In genomic region chr1:74250096-74250495, GRCm38 (mm10) we compare ENCODE assay signal across 17 mouse cellular contexts. TPM values are rescaled to one million over a fixed set of nuclear protein-coding genes. Genes with fewer than 3 reads are reported as not detected.
A peak's percentile ranks its signal among the peaks of the same experiment; 100 is the strongest.
DNase-seq lines count a peak whose midpoint lies in the region; ATAC-seq and TF ChIP-seq lines count a peak whose summit lies in the region.
"Had no signal": no experiment of that assay in that cellular context is flagged by ENCODE, and none has a peak within 500 bp of the region (broad histone marks: within the 10 kb centered on the region; RNA-seq: fewer than 3 reads in every experiment).

No protein-coding gene starts in this region.

- H3K4me1 ChIP-seq in kidney, embryonic 14.5 days (ENCODE audit: control insufficient read depth, insufficient read depth, low read length) = peaks cover 3% of the 10 kb centered on the region; the same call in 1 of the 2 replicates
- H3K4me1 ChIP-seq in CH12.LX (ENCODE audit: control insufficient read depth in 1 of 2, insufficient read depth in 2 of 2) = peaks cover 14 to 54% of the 10 kb centered on the region in 2 experiments
- peaks cover 19% of the 10 kb centered on the region for H3K4me1 ChIP-seq in lung, adult 2 months (ENCODE audit: control insufficient read depth, insufficient read depth, low read length)
- H3K4me1 ChIP-seq: limb, embryonic 15.5 days had no signal

- in situ Hi-C loops in CH12.LX (cut with MboI; ENCODE audit: low pct_ligation_motif_present, low pct_unique_long_range_greater_than_20kb, low sequenced_read_pairs) = no loop called here

- no peak for TF ChIP-seq CTCF in CH12.LX (conservative IDR thresholded peaks at IDR 0.05 in 1 of 2, IDR thresholded peaks at IDR 0.05 in 1 of 2; ENCODE audit: low read depth in 2 of 2, low read length in 2 of 2)
- no peak for TF ChIP-seq CTCF in lung, adult 2 months (IDR thresholded peaks at IDR 0.05; ENCODE audit: insufficient read depth, low read length)

- H3K9me3 ChIP-seq in kidney, embryonic 14.5 days (ENCODE audit: control insufficient read depth, low read length) = no peaks in the 10 kb centered on the region
- no peaks in the 10 kb centered on the region for H3K9me3 ChIP-seq in CH12.LX (replicated peaks; ENCODE audit: low read length)
- H3K9me3 ChIP-seq: embryonic facial prominence, embryonic 15.5 days; limb, embryonic 15.5 days had no signal

- H3K27me3 ChIP-seq in kidney, embryonic 14.5 days (ENCODE audit: control insufficient read depth, insufficient read depth, low read length) = no peaks in the 10 kb centered on the region
- no peaks in the 10 kb centered on the region for H3K27me3 ChIP-seq in CH12.LX (replicated peaks)
- H3K27me3 ChIP-seq: embryonic facial prominence, embryonic 15.5 days; limb, embryonic 15.5 days had no signal

- H3K27ac ChIP-seq in kidney, embryonic 14.5 days (ENCODE audit: low read depth, low read length) = peak overlapping the region; percentile 74; the same call in 1 of the 2 replicates
- H3K27ac ChIP-seq in CH12.LX (ENCODE audit: insufficient read depth, low read depth) = peak overlapping the region; percentile 46
- H3K27ac ChIP-seq: hindbrain, postnatal 0 days had no signal

- no peak overlapping the region for H3K4me2 ChIP-seq in kidney, embryonic 14.5 days (replicated peaks; ENCODE audit: low read depth, low read length)
- no peak overlapping the region for H3K4me2 ChIP-seq in CH12.LX (ENCODE audit: insufficient read depth, low read depth, poor library complexity, severe bottlenecking)
- H3K4me2 ChIP-seq: embryonic facial prominence, embryonic 15.5 days; limb, embryonic 15.5 days had no signal

- WGBS in kidney, embryonic 14.5 days = 89% methylated on average over 4 of the region's 4 CpGs
- 71% methylated on average over 4 of the region's 4 CpGs for WGBS in lung, adult 2 months

- 0 out of 2 replicates have a peak, but pooled peaks have one; percentile 20 for TF ChIP-seq EP300 in CH12.LX (IDR thresholded peaks at IDR 0.05; ENCODE audit: low read length)

- DNase-seq in kidney, adult 9 months = no peak
- DNase-seq in CH12.LX (ENCODE audit: extremely low read depth) = no peak
- no peak for DNase-seq in gastrocnemius, postnatal 4 days (ENCODE audit: low spot score in 2 of 2)
- no peak for DNase-seq in lung, adult 2 months
- DNase-seq: cerebellum, adult 11 months; heart, postnatal 14 days; right cerebral cortex, adult 18-20 months had no signal

- dilution Hi-C loops in CH12.LX (cut with MboI; ENCODE audit: extremely low pct_ligation_motif_present, extremely low pct_unique_long_range_greater_than_20kb, low sequenced_read_pairs) = no loop called here

- H3K36me3 ChIP-seq in kidney, embryonic 14.5 days (ENCODE audit: control insufficient read depth, insufficient read depth, low read length) = peaks cover 61% of the 10 kb centered on the region
- peaks cover 45 to 76% of the 10 kb centered on the region in 2 experiments for H3K36me3 ChIP-seq in CH12.LX (replicated peaks in 1 of 2; ENCODE audit: control insufficient read depth in 1 of 2, insufficient read depth in 1 of 2, low read length in 1 of 2)

- ATAC-seq in kidney, embryonic 14.5 days (ENCODE audit: low FRiP score, low TSS enrichment) = no peak
- ATAC-seq in granulocyte monocyte progenitor cell, adult 5-6 weeks (replicated peaks; ENCODE audit: poor library complexity, severe bottlenecking) = peak; percentile 51
- ATAC-seq in megakaryocyte, adult 5-6 weeks (ENCODE audit: poor library complexity, severe bottlenecking) = peak; percentile 53
- ATAC-seq: forebrain, embryonic 14.5 days; hindbrain, postnatal 0 days had no signal

- no peak for TF ChIP-seq RAD21 in CH12.LX (IDR thresholded peaks at IDR 0.05; ENCODE audit: low read depth, low read length)

- no peak overlapping the region for H3K9ac ChIP-seq in kidney, embryonic 14.5 days (ENCODE audit: low read depth, low read length)
- no peak overlapping the region; the same call in 1 of the 2 replicates for H3K9ac ChIP-seq in CH12.LX (ENCODE audit: insufficient read depth, low read depth)
- H3K9ac ChIP-seq: embryonic facial prominence, embryonic 15.5 days; limb, embryonic 15.5 days had no signal

- no peak overlapping the region for H3K4me3 ChIP-seq in kidney, embryonic 14.5 days (ENCODE audit: low read length)
- H3K4me3 ChIP-seq in CH12.LX (replicated peaks in 1 of 3; ENCODE audit: low read depth in 2 of 3, low read length in 2 of 3, poor library complexity in 1 of 3) = no peak overlapping the region
- no peak overlapping the region for H3K4me3 ChIP-seq in lung, adult 2 months (replicated peaks; ENCODE audit: extremely low read depth, low read depth, low read length)
- H3K4me3 ChIP-seq: embryonic facial prominence, embryonic 15.5 days; layer of hippocampus, adult 2 months; limb, embryonic 15.5 days had no signal

- peaks cover 47% of the 10 kb centered on the region for H3K79me2 ChIP-seq in CH12.LX (replicated peaks; ENCODE audit: control insufficient read depth, extremely low read depth, insufficient read depth, poor library complexity, severe bottlenecking)

- TF ChIP-seq POLR2A in CH12.LX (IDR thresholded peaks at IDR 0.05; ENCODE audit: low read depth, low read length) = no peak
- TF ChIP-seq POLR2A in lung, adult 2 months (IDR thresholded peaks at IDR 0.05; ENCODE audit: borderline replicate concordance, extremely low read depth, low read depth, low read length) = no peak

TF ChIP-seq in CH12.LX, 34 proteins besides CTCF, POLR2A, EP300 and RAD21:
- no peak for TF ChIP-seq RCOR1 (conservative IDR thresholded peaks at IDR 0.05; ENCODE audit: low read depth, low read length)
- TF ChIP-seq MXI1 (IDR thresholded peaks at IDR 0.05; ENCODE audit: low read depth, low read length) = no peak
- TF ChIP-seq IRF4 (IDR thresholded peaks at IDR 0.05; ENCODE audit: low read depth, low read length) = 0 out of 2 replicates have a peak, but pooled peaks have one; percentile 28
- TF ChIP-seq TCF12 (IDR thresholded peaks at IDR 0.05; ENCODE audit: low read depth, low read length) = 0 out of 2 replicates have a peak, but pooled peaks have one; percentile 23

RNA-seq across cellular contexts. Expression of gene Arpc2, which starts 14.2 kb away (rescaled TPM):
- polyA plus RNA-seq in kidney, embryonic 14.5 days (2014; fragmentation: Nextera tagmentation; extraction: Ambion mirVana) = 378 and 417 TPM in 2 replicates
- total RNA-seq in CH12.LX (2012; rRNA removed) (218 and 234 TPM in 2 replicates), CH12.LX (2014; rRNA removed) (455 and 462 TPM in 2 replicates)
- 504 and 522 TPM in 2 replicates for polyA plus RNA-seq in CH12.LX (2012; ENCODE audit: insufficient read length, low read depth)
- total RNA-seq in granulocyte monocyte progenitor cell, adult 5-6 weeks (2014; fragmentation: Nextera tagmentation) = 573 and 588 TPM in 2 replicates
- total RNA-seq in granulocyte monocyte progenitor cell, adult 5-6 weeks (2017) = 434 and 584 TPM in 2 replicates
- total RNA-seq in megakaryocyte, adult 5-6 weeks (2015) = 1,564 and 1,782 TPM in 2 replicates
- 803 and 834 TPM in 2 replicates for total RNA-seq in megakaryocyte, adult 5-6 weeks (2017)
- 100 to 1,000 TPM; 140 to 145 TPM for total RNA-seq in gastrocnemius, postnatal 4 days (2021)
- 177 and 180 TPM in 2 replicates for polyA plus RNA-seq in lung, adult 2 months (2012; rRNA removed)

RNA-seq across cellular contexts. Expression of gene Gpbar1, which starts 28.3 kb away (rescaled TPM):
- 2.5 and 3.2 TPM in 2 replicates for polyA plus RNA-seq in kidney, embryonic 14.5 days (2014; fragmentation: Nextera tagmentation; extraction: Ambion mirVana)
- total RNA-seq in CH12.LX (2012; rRNA removed) (0.21 TPM in 1 of 2 replicates, not detected in the other), CH12.LX (2014; rRNA removed) (not detected in 2 replicates)
- not detected in 2 replicates for polyA plus RNA-seq in CH12.LX (2012; ENCODE audit: insufficient read length, low read depth)
- not detected in 2 replicates for total RNA-seq in granulocyte monocyte progenitor cell, adult 5-6 weeks (2014; fragmentation: Nextera tagmentation)
- not detected in 2 replicates for total RNA-seq in granulocyte monocyte progenitor cell, adult 5-6 weeks (2017)
- not detected in 2 replicates for total RNA-seq in megakaryocyte, adult 5-6 weeks (2015)
- total RNA-seq in megakaryocyte, adult 5-6 weeks (2017) = not detected in 2 replicates
- total RNA-seq in gastrocnemius, postnatal 4 days (2021) = not detected
- 0.18 and 0.22 TPM in 2 replicates for polyA plus RNA-seq in lung, adult 2 months (2012; rRNA removed)
- total RNA-seq: heart, postnatal 14 days; hindbrain, postnatal 0 days; layer of hippocampus, adult 2 months; left cerebral cortex, adult 8-10 months; monocyte, adult 5-6 weeks had no signal
- polyA plus RNA-seq: embryonic facial prominence, embryonic 15.5 days; hindbrain, postnatal 0 days had no signal

RNA-seq across cellular contexts. Expression of gene Aamp, which starts 34.4 kb away (rescaled TPM):
- 249 and 258 TPM in 2 replicates for polyA plus RNA-seq in kidney, embryonic 14.5 days (2014; fragmentation: Nextera tagmentation; extraction: Ambion mirVana)
- 151 and 163 TPM in 2 replicates for total RNA-seq in CH12.LX (2012; rRNA removed)
- total RNA-seq in CH12.LX (2014; rRNA removed) = 103 and 108 TPM in 2 replicates
- polyA plus RNA-seq in CH12.LX (2012; ENCODE audit: insufficient read length, low read depth) = 172 and 193 TPM in 2 replicates
- 100 and 106 TPM in 2 replicates for total RNA-seq in granulocyte monocyte progenitor cell, adult 5-6 weeks (2014; fragmentation: Nextera tagmentation)
- total RNA-seq in granulocyte monocyte progenitor cell, adult 5-6 weeks (2017) = 98.8 and 140 TPM in 2 replicates
- total RNA-seq in megakaryocyte, adult 5-6 weeks (2015) = 27.8 and 33.6 TPM in 2 replicates
- total RNA-seq in megakaryocyte, adult 5-6 weeks (2017) = 48.2 and 59.5 TPM in 2 replicates
- 100 to 1,000 TPM; 113 to 117 TPM for total RNA-seq in gastrocnemius, postnatal 4 days (2021)
- polyA plus RNA-seq in lung, adult 2 months (2012; rRNA removed) = 141 and 172 TPM in 2 replicates

RNA-seq across cellular contexts. Expression of gene Pnkd, which starts 34.6 kb away (rescaled TPM):
- 126 and 154 TPM in 2 replicates for polyA plus RNA-seq in kidney, embryonic 14.5 days (2014; fragmentation: Nextera tagmentation; extraction: Ambion mirVana)
- total RNA-seq in CH12.LX (2012; rRNA removed) (117 and 154 TPM in 2 replicates), CH12.LX (2014; rRNA removed) (42.7 and 45.5 TPM in 2 replicates)
- polyA plus RNA-seq in CH12.LX (2012; ENCODE audit: insufficient read length, low read depth) = 263 and 318 TPM in 2 replicates
- 28.7 and 49.8 TPM in 2 replicates for total RNA-seq in granulocyte monocyte progenitor cell, adult 5-6 weeks (2014; fragmentation: Nextera tagmentation)
- 9.0 and 14.1 TPM in 2 replicates for total RNA-seq in granulocyte monocyte progenitor cell, adult 5-6 weeks (2017)
- total RNA-seq in megakaryocyte, adult 5-6 weeks (2015) = 23.5 and 23.6 TPM in 2 replicates
- 7.7 and 8.9 TPM in 2 replicates for total RNA-seq in megakaryocyte, adult 5-6 weeks (2017)
- total RNA-seq in gastrocnemius, postnatal 4 days (2021) = 10 to 100 TPM; 83.8 to 91.1 TPM
- 63.0 and 63.5 TPM in 2 replicates for polyA plus RNA-seq in lung, adult 2 months (2012; rRNA removed)

RNA-seq across cellular contexts. Expression of gene Tmbim1, which starts 55.3 kb away (rescaled TPM):
- 16.3 and 18.1 TPM in 2 replicates for polyA plus RNA-seq in kidney, embryonic 14.5 days (2014; fragmentation: Nextera tagmentation; extraction: Ambion mirVana)
- total RNA-seq in CH12.LX (2012; rRNA removed) (30.9 and 32.4 TPM in 2 replicates), CH12.LX (2014; rRNA removed) (26.6 and 28.3 TPM in 2 replicates)
- polyA plus RNA-seq in CH12.LX (2012; ENCODE audit: insufficient read length, low read depth) = 31.1 and 35.1 TPM in 2 replicates
- total RNA-seq in granulocyte monocyte progenitor cell, adult 5-6 weeks (2014; fragmentation: Nextera tagmentation) = 21.9 and 24.6 TPM in 2 replicates
- 13.8 and 15.0 TPM in 2 replicates for total RNA-seq in granulocyte monocyte progenitor cell, adult 5-6 weeks (2017)
- 13.6 and 15.5 TPM in 2 replicates for total RNA-seq in megakaryocyte, adult 5-6 weeks (2015)
- 11.3 and 13.8 TPM in 2 replicates for total RNA-seq in megakaryocyte, adult 5-6 weeks (2017)
- total RNA-seq in gastrocnemius, postnatal 4 days (2021) = 10 to 100 TPM; 63.2 to 68.6 TPM
- polyA plus RNA-seq in lung, adult 2 months (2012; rRNA removed) = 567 and 655 TPM in 2 replicates
